Mouse (Mus musculus) adrenal gland, adult 2 months (tissue): ENCODE measurements at regions not wholly inside any gene's neighbourhood (a gene's known extent, or its start where the extent isn't known, plus 50 kb on each side); places are given as distances from the start of the nearest gene placed in this dataset.
A peak's percentile ranks its signal among the peaks of the same experiment; 100 is the strongest.

Source experiments
- DNase-seq: peaks from one replicate; pipeline ENCODE4 v3.0.0; 2021

DNA sequence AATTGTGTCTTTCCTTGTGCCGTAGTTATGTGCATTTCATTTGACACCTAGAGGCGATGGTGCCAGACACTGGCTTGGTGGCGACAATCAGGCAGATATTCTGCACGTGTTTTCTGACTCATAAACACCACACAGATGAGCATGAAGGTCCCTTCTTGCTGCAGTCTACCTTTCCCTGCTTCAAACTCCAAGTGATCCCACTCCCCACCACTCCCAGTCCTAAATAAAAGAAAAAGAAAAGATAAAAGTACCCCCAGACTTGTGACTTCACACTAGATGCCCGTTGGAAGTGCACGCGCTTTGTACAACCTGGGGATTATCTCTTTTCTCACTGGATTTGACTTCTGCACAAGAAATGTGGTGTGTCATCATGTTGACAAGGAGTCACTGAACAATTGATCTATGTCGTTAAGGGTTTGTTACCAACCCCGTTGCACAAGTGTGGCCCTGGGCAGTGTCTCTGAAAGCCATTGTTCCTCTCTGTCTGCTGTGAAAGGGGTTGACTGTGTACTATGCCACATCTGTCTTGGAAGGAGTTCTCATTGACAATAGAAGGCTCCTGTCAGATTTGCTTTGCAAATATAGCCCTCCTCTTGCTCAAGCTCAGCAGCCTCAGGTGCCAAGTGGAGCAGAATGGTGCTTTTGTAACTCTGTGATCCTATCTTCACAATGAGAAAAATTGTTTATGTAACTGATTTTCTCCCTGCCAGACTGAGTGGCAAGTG, 140.1 kb downstream of the Ppp4r2 start:
- no peak for DNase-seq

DNA sequence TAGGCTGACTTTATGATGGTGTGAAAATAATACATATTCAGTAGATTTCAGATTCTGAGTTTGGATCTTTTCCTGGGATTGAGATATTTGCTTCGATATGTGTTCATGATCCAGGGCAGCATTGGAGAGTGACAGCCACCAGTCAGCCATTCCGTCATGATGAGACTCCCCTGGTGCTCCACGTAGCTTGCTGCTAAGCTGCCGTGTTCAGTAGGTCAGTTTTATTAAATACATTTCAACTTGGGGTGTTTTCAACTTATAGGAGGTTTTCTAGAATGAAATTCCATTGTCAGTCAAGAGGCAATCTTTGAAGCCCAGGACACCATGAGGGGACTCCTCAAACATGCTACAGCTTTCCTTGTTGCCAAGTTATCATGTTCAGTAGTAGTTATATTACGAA, 141.3 kb downstream of the Ppp4r2 start:
- no peak for DNase-seq

DNA sequence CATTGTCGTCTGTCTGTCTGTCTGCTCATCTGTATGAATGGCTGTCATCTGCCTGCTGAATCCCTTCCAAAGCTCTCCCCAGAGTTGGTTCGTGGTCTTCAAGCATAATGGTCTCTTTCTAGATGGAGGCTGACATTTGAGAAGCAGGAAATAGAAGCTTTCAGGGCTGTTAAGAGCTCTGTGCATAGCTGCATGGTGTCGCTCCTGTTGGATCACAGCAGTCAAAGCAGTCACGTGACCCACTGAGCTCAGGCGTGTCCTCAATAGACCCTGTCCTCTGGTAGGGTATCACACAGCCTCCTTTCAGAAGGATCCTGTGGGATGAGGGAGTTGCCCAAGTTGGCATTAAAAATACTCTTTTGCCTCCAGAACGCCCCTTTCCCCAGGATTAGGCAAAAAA, 142.4 kb downstream of the Ppp4r2 start:
- DNase-seq, result no peak

DNA sequence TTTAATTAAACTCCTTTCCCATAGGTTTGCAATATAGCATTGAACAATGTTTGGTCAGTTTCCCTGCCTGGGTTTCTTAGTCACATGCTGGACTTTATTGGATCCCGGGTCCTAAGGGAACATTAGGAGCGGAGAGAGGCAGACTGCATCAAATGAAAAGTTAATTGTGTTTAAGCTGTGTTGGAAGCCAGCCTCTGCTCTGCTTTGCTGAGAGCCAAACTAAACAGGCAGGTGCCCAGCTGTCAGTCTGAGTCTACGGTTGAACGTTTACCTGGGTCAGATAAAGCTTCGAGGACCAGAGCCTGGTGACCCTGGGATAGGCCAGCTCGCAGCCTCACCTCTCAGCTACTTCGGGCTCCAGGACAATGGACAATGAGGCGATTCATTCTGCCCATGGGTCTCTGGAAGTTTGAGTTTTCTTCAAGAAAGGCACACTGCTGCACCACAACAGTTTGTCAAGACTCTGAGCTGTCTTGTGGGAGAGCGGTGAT, 143.8 kb downstream of the Ppp4r2 start:
- no peak for DNase-seq

DNA sequence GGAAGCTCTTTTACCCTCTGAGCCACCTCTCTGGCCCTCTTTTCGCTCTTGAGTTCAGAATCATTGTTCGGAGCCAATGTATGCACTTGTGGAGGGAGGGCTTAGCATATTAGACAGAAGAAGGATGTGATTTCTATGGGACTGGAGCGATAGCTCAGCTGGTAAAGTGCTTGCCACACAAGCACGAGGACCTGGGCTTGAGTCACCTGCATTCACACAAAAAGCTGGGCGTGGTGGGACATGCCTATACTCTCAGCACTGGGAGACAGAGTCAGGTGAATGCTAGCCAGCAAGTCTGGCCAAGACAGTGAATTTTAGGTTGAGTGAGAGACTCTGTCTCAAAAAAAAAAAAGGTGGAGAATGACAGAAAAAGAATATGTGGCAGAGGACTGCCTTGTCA, 144.7 kb downstream of the Ppp4r2 start:
- DNase-seq, result no peak

DNA sequence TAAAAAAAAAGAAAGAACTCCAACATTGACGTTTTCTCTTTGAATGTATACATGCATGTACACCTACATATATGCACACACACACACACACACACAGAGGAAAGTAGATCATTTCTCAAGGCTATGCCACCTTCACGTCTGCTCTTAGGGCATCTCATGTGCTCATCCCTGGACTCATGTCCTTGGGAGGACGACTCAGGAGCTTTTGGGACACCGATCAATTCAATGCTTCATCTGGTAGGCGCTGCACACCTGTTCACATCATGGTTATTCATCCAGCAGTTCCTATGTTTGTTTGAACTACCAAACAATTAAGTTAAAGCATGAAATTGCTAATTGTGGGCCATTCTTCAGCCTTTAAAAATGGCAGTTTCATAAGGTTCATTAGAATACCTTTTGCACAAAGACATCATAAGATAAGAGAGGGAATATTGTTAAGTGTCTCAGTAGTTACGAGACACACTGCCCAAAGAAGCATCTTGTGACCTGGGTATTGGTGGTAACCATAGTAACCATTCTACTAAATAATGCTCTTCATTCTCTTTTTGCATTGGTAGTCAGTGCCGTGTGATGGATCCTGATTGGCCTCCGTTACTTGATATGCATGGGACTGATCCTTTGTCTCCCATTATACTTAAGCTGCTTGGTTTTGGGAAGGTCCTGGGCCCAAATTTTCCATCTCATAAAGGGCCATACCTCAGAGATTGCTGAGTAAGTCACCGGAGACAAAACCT, 145.5 kb downstream of the Ppp4r2 start:
- no peak for DNase-seq

DNA sequence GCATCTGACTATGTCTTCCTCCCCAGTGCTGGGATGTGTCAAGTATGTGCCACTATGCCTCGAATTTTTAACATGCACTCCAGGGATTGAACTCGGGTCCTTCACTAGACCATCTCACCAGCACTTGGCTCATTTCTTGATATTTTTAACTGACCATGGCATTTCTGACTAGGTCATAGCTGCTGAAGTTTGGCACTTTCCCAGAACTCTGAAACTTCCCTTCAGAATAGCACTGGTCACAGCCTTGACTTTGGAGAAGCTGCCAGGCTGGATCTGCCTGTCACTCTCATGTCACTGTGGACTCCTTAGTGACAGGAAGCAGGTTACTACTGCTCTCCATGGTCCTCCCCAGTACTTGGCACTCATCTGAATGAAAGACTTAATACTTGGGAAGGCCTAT, 146.7 kb downstream of the Ppp4r2 start:
- DNase-seq, result peak; percentile 50

DNA sequence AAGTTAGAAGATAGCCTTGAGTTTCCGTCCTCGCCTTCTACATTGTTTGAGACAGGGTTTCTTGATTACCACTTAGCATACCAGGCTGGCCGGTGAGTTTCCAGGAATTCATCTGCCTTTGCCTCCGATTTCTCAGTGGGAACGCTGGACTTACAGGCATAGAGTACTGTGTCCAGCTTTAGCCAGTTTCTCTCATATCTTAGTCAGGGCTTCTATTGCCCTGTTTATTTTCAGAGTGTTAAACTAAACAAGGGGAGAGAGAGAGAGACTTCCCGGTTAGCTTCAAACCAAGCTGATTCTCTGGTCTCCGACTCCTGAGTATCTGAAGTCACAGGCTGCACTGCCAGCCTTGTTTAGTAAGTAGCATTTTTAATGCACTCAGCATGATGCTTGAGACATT, 151.4 kb downstream of the Ppp4r2 start:
- DNase-seq, result no peak

DNA sequence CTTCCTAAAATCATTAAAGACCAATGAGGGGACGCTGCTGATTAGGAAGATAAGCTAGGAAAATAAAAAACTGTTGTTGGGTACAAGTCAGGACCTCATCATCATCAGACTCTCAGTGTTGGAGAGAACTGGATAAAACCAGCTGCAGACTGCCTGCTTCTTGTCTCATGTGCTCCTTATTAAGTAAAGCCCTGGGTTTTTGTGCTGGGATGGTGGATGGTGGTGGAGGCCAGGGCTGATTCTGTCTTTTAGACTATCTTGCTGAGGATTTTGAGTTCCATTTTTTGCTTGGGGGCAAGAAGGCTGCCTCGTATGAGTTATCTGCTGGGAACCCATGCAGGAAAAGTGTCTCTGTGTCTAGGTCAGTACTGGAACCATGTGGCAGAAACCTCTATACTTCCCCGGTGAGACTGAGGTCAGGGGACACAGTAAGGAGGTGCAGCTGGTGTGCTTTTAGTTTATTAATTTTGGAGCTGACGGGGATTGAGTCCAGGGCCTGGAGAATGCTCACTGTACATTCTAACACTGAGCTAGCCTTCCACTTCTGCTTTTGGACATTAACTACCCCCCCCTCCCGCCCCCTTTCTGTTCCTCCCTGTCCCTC, 152.0 kb downstream of the Ppp4r2 start:
- no peak for DNase-seq

DNA sequence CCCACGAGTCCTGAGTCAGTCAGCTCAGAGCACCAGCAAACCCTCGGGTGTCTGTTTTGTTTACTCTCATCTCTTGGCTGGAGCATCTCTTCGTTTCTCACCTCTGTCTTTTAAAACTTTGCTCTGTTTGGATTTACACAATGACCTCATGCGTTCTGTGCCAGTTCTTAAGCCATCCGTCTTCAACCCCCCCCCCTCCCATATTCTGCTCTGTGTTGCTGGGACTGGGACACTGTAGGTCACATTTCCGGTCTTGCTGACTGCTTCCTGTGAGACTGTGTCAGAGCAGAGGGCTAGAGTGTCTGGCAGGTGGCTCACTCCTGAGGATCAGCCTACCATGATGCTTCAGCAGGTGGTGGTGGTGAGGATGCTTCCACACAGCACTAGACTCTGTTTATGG, 155.1 kb downstream of the Ppp4r2 start:
- DNase-seq, result no peak

DNA sequence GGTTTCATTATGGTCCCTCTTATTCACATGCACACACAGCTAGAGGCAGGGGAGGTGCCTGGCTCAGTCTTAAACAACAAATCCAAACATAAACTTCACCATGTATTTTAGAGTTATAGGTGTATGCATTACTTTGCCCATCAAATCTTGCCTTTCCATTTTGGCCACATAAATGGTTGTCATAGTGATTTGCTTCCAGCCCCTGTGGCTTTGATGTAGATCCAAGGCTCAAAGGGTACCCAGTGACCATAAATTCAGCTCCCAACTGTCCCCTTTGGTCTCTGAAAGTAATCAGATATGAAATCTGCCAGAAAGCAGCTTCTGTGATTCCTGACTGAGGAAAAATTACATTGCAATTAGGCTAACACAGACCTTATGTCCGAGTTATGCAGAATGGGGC, 160.0 kb downstream of the Ppp4r2 start:
- no peak for DNase-seq

DNA sequence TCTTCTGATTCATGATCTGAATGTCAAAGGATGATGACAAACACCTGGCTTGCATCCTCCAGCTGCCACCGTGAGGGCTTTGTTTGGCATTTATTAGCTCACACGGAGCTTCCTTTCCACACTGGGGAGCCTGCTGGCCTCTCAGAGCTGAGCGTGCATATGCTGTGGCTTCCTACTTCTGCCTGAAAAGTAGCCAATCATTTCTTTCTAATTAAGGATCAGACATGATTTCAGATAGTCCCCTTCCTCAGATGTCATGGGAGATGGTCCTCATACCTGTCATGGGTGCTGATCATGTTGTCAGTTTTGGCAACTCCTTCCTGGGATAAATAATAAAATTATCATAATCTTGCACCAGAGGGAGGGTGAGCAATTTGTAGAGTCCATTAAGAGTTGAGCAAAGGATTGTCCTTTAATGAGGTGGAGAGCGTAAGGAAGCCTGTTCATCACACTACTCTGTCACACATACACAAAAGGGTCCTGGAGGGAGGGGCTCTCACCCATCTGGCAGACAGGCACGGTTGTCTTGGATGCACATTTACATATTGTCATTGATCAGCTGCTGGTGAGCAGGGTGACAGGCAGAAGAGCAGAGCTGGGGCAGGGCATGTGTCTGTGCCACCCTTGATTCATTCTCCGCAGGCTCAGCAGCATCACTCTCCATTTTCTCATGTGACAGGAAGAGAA, 162.6 kb downstream of the Ppp4r2 start:
- DNase-seq, result no peak

DNA sequence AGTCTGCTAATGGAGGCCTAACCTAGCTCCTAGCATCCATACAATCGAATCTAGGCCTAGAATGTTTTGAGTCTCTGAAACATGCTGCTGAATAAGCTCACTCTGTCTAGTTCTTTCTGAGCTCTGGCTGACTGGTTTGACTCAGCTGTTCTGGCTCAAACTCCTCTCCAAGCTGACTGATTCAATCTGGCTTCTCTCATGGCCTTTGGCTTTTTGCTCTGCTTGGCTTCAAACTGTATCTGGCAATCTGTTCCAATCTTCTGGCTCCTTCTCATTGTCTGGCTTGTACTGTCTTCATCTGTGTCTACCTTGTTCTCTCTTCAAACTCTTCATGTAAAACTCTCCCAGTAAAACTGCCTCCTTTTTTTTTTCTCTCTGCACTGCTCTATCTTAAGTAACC, 164.9 kb downstream of the Ppp4r2 start:
- no peak for DNase-seq

DNA sequence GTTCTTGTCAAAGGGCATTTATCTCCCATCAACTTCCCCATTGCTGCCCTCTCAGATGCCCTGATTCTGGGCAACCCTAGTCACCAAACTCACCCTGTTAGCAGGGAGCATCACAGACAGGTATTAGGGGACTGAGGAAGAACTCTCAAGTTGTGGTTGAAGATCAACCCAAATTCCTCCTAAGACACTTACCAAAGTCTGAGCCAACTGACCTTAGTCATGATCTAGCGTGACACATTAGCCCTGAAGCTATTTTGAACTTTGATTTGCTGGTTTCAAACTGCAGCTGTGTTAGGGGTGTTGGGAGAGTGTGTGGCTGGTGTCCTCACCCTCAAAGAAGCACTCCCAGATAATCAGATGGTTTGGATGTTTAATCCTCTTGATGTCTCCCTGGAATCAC, 170.5 kb downstream of the Ppp4r2 start:
- DNase-seq, result no peak

DNA sequence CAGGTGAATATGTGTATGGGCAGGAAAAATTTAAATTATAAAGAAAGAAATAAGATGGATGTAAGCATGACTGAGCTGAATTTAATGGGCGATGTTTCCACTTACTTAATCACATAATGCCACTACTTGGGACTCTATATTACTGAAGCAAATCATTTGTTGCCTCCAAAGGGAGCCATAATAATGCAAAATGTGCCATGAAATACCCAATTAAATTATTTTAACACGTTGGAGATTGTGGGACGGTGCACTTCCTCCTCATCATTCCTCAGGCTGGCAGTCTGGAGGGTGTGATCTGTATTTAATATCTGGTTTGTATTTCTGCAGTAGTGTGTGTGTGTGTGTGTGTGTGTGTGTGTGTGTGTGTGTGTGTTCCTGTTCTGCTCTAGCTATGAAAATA, 188.2 kb downstream of the Ppp4r2 start:
- no peak for DNase-seq

DNA sequence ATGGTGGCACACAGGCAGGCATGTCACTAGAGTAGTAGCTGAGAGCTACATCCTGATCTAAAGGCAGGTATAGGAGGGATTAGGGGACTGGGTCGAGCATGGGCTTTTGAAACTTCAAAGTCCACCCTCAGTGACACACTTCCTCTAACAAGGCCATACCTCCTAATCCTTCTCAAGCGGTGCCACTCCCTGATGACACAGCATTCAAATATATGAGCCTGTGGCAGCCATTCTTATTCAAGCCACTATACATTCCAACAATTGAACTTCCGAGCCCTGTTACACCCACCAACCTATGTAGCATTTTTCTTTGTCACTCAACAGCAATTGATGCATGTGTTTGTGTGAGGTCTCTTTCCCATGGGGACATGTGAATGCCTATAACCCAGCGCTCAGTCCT, 192.4 kb downstream of the Ppp4r2 start:
- DNase-seq, result no peak

DNA sequence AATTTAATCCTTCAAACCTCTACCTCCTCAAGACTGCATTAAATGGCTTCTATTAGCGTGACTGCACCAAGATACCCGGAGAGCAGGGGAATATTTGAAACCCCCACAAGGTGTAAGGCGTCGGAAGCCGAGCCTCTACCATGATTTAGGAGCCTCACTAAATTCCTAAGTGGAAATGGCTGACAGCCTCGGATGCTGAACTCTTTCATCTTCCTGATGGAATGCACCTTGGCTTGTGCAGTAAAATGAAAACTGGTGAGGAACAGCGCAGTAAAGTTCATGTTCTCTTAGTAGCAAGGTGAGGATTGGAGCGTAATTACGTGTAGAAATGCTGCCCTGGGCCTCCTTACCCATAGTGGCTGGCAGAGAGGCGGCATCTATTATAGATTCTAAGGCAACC, 194.0 kb downstream of the Ppp4r2 start:
- no peak for DNase-seq

DNA sequence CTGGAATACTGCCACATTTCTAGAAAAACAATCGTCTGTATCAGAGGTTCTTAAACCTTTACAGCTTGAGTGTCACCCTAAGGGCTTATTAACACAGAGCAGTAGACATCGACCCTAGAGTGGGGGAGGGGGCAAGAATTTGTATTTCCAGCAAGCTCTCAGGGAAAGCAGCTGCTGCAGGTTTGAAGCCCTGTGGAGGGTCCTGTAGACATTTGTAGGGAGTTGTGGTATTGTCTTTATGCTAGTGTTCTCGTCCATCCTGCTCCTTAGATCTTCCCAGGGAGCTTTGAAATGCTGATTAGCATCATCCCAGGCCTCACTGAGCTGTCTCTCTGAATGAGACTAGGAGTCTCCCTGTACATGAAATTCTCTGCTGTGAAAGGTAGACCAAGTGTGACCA, 196.0 kb downstream of the Ppp4r2 start:
- DNase-seq, result no peak

DNA sequence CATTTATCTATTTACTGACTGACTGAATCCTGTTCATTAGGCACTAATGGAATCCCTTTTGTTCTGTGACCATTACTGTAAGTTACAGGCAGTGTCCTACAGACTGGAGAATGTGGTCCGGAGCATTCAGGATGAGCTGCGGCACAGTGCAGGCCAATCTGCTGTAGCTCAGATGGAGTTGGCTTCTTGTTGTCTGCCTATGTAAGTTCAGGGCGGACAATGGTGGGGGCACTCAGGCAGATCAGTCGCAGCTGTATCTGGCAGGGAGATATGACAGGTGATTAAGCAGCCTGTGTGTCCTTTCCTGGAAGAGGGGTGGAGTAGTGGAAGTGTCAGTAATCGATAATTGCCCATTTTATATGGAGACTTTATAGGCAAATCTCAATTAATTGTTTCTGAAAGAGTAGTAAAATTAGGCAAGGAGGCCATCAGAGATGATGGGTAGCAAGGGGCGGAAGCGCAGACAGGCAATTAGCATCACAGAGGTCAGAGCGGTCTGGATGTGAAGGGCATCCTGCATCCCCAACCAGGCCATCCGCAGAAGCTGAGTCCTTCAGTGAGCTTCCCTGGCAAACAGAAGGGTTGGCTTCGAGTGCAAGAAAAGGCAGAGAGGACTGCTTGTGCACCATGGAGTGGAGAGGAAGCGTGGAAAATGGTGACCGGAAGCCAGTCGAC, 197.2 kb downstream of the Ppp4r2 start:
- DNase-seq, result no peak

DNA sequence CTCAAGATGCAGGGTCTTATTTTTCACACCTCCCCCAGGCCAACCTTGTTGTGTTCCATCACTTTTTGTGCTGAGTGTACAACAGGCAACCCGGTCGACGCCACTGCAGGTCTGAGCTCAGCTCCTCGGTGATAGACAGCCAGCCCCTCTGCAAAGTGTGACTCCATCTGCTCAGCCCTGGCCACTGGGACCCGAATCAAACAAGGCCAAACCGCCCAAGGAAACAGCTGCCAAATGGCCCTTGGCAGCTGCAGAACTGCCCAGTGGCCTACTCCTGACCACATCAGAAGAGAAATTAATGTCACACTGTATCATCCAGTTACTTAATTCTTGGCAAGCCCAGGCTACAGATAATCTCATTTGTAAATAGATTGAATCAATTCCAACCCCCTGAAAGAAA, 213.3 kb downstream of the Ppp4r2 start:
- DNase-seq, result peak; percentile 89

DNA sequence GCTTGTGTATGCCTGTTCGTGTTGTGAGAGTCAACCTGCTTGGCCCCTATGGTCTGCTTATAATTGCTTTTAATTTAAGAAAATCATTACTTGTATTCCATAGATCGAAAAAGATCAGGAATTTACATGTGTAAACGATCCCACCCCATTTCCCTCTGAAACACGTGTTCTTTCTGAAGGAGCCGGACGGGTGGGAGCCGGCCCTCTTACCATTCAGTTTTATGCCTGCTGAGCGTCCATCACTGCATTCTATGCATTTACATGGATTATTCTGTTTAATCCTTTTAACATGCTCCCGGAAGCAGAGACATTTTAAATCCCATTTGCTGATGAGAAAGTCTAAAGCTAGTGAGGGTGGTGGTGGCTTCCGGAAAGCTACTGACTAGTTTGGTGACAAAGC, 213.8 kb downstream of the Ppp4r2 start:
- no peak for DNase-seq

DNA sequence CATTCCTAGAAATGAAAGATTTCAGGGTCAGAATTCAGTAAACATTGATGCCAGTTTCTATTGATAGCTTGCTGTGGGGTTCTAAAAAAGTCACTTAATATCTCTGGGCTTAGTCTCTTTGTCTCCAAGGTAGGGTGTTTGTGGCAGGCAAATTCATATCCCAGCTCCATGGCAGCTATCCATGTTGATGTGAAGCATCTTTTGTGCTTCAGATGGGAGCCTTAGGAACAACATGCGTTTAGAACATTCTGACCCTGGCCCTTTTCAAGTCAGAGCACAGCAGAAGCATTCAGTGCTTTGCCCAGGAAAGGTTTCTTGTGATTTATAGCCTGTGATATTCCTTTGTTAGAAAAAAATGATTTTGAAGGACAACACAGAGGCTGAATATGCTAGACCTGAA, 215.0 kb downstream of the Ppp4r2 start:
- DNase-seq, result no peak
